Mouse (Mus musculus): Measurements from ENCODE around the gene Cldn34a. TPM values are rescaled to one million over a fixed set of nuclear protein-coding genes. Genes with fewer than 3 reads are reported as not detected.
"Not testable (repeated sequence)": the region's sequence is repeated elsewhere in the genome, so short reads cannot be mapped to it uniquely, and the experiment has no call there.

Gene Cldn34a
- total RNA-seq (2014; rRNA removed) (not detected in 2 replicates), polyA plus RNA-seq (2015; fragmentation: Nextera tagmentation; extraction: Ambion mirVana) (not detected in 2 replicates)

DNA sequence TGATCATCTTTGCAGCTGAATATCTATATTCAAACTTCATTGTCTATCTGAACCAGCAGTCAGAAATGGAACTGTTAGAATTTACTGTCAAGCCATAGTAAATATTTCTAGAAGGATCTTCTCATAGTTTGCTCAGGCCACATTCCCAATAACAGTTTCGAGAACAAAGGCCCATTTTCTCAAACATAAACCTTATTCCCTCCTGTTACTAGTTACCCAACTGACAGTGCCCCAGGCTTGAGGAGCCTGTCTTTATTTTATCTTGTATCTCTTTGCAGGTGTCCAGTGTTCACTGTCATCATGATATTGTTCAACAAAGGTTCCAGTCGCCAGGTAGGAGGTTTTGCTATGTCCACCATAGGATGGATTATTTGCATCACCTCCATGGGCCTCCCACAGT is at the start of gene Cldn34a:
Cldn34a (plus strand) TSS at position 301 of the 400 bp plus-strand sequence.
- H3K4me2 ChIP-seq (ENCODE audit: low read depth, low read length), result no peak within 1 kb of the TSS
- H3K27ac ChIP-seq, result no peak within 1 kb of the TSS
- no peak for TF ChIP-seq CTCF (IDR thresholded peaks at IDR 0.05; ENCODE audit: low read depth)
- no peaks in the 10 kb centered on the region for H3K36me3 ChIP-seq (ENCODE audit: insufficient read depth, low read length)
- WGBS, result 77% methylated on average over 2 of the region's 2 CpGs
- H3K27me3 ChIP-seq (ENCODE audit: insufficient read depth, low read length), result no peaks in the 10 kb centered on the region
- H3K9ac ChIP-seq (replicated peaks; ENCODE audit: low read length), result no peak within 1 kb of the TSS
- H3K4me3 ChIP-seq (ENCODE audit: low read length), result no peak within 1 kb of the TSS
- no peaks in the 10 kb centered on the region for H3K9me3 ChIP-seq (ENCODE audit: low read length)
- ATAC-seq (no peak), DNase-seq (ENCODE audit: low spot score) (no peak)
- no peaks in the 10 kb centered on the region for H3K4me1 ChIP-seq (ENCODE audit: insufficient read depth, low read length)

DNA sequence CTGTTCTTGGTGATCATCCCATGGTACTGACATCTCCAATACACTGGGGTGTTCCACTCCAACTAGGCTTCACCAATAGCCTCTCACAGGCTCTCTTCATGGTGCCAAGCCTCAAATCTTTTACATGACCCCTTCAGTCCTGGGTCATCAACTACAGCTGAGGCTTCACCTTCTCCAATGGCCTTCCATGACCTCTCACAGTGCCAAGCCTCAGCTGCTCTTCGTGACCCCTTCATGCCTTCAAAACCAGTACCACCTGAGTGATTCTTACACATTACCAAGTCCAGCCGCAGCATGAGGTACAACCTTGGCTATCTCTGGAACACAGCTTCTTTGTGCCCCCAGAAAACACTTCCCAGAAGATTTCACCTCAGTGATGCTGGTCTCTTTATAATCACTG is 44.5 kb upstream of the Cldn34a start:
- H3K27me3 ChIP-seq (ENCODE audit: insufficient read depth, low read length); H3K36me3 ChIP-seq (ENCODE audit: insufficient read depth, low read length); H3K4me2 ChIP-seq (ENCODE audit: low read depth, low read length); H3K4me1 ChIP-seq (ENCODE audit: insufficient read depth, low read length); H3K9ac ChIP-seq (replicated peaks; ENCODE audit: low read length); DNase-seq (ENCODE audit: low spot score); H3K9me3 ChIP-seq (ENCODE audit: low read length); ATAC-seq; H3K27ac ChIP-seq; H3K4me3 ChIP-seq (ENCODE audit: low read length): not testable (repeated sequence)
- WGBS, result 78% methylated on average over 2 of the region's 2 CpGs

DNA sequence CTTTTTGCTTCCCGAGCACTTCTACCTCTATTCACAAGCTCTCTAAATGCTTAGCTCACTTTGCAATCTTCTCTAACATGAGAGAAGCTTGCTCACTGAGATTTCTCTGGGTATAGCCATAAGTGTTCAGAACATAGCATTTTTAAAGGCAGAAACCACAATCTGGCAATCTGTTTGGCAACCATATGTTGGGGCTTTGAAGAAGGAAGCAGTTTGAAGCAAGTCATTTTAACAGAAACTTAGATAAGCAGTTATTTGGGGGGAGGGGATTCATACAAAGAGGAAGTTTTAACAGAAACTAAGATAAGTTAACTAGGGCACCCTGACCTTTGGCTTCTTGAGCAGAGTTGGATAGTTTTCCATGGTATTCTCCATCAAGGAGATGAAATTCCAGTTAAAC is 17.4 kb upstream of the Cldn34a start:
- no peaks in the 10 kb centered on the region for H3K9me3 ChIP-seq (ENCODE audit: low read length)
- DNase-seq (ENCODE audit: low spot score) (no peak), ATAC-seq (no peak)
- no peak overlapping the region for H3K4me2 ChIP-seq (ENCODE audit: low read depth, low read length)
- no peak overlapping the region for H3K27ac ChIP-seq
- no peak for TF ChIP-seq CTCF (IDR thresholded peaks at IDR 0.05; ENCODE audit: low read depth)
- no peak overlapping the region for H3K4me3 ChIP-seq (ENCODE audit: low read length)
- H3K27me3 ChIP-seq (ENCODE audit: insufficient read depth, low read length), result no peaks in the 10 kb centered on the region; the same call in 1 of the 2 replicates
- H3K36me3 ChIP-seq (ENCODE audit: insufficient read depth, low read length), result no peaks in the 10 kb centered on the region
- H3K4me1 ChIP-seq (ENCODE audit: insufficient read depth, low read length), result no peaks in the 10 kb centered on the region
- 93% methylated on average over 1 of the region's 1 CpGs for WGBS
- H3K9ac ChIP-seq (replicated peaks; ENCODE audit: low read length), result no peak overlapping the region

DNA sequence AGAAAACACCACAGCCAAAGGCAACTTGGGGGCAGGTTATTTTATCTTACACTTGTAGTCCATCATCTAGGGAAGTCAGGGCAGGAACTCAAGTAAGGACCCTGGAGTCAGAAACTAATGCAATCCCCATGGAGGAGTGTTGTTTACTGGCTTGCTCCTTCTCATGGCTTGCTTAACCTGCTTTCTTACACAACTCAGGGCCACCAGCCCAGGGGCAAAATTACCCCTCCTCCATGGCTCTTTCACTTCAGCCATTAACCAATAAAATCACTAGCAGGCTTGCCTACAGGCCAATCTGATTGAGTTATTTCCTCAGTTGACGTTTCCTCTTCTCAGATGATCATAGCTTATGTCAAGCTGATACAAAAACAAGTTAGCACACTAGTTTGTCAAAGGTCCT is 15.0 kb upstream of the Cldn34a start:
- DNase-seq (ENCODE audit: low spot score) (no peak), ATAC-seq (no peak)
- Histone ChIP-seq H3K27me3 (ENCODE audit: insufficient read depth, low read length) (no peaks in the 10 kb centered on the region; the same call in 1 of the 2 replicates), H3K4me3 (ENCODE audit: low read length) (no peak overlapping the region), H3K9me3 (ENCODE audit: low read length) (no peaks in the 10 kb centered on the region), H3K36me3 (ENCODE audit: insufficient read depth, low read length) (no peaks in the 10 kb centered on the region), H3K9ac (replicated peaks; ENCODE audit: low read length) (no peak overlapping the region), H3K4me2 (ENCODE audit: low read depth, low read length) (no peak overlapping the region), H3K27ac (no peak overlapping the region), H3K4me1 (ENCODE audit: insufficient read depth, low read length) (no peaks in the 10 kb centered on the region)
- WGBS, result 64% methylated on average over 1 of the region's 1 CpGs
- no peak for TF ChIP-seq CTCF (IDR thresholded peaks at IDR 0.05; ENCODE audit: low read depth)

DNA sequence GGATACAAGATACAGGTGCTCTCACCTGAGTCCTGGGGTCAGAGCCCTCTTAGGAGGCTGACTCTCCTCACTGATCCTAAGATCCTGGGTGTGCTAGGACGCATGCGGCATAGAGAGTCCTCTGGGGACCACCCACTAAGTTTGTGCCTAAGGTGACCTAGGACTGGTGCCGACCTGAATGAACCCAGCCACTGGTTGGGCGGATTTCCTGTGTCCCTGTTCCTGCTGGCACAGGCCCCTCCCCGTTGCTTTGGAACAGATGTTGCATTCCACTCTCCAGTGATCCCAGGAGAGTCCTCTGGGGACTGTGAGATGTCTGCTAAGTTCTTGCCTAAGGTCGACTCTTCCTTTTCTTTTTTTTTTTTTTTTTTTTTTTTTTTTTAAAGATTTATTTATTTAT is 5.7 kb upstream of the Cldn34a start:
- no peak for TF ChIP-seq CTCF (IDR thresholded peaks at IDR 0.05; ENCODE audit: low read depth)

More for the DNA sequence above, 5.7 kb upstream of the Cldn34a start:
- Histone ChIP-seq H3K4me3 (ENCODE audit: low read length) (no peak overlapping the region), H3K4me2 (ENCODE audit: low read depth, low read length) (no peak overlapping the region), H3K27ac (no peak overlapping the region), H3K36me3 (ENCODE audit: insufficient read depth, low read length) (no peaks in the 10 kb centered on the region), H3K9me3 (ENCODE audit: low read length) (no peaks in the 10 kb centered on the region), H3K9ac (replicated peaks; ENCODE audit: low read length) (no peak overlapping the region), H3K4me1 (ENCODE audit: insufficient read depth, low read length) (no peaks in the 10 kb centered on the region), H3K27me3 (ENCODE audit: insufficient read depth, low read length) (no peaks in the 10 kb centered on the region)
- ATAC-seq, result no peak
- no peak for DNase-seq (ENCODE audit: low spot score)
- WGBS, result 74% methylated on average over 6 of the region's 6 CpGs

Other genes with a start within 250 kb of the Cldn34a start
- 6.8 and 21.7 TPM in 2 replicates for gene Kantr, start 235.8 kb upstream of the Cldn34a start, total RNA-seq (2014; rRNA removed)
- 21.3 and 22.7 TPM in 2 replicates for gene Kantr, start 235.8 kb upstream of the Cldn34a start, polyA plus RNA-seq (2015; fragmentation: Nextera tagmentation; extraction: Ambion mirVana)
- gene Tspyl2, start 220.9 kb upstream of the Cldn34a start, total RNA-seq (2014; rRNA removed), result 21.3 and 27.4 TPM in 2 replicates
- 46.4 and 52.0 TPM in 2 replicates for gene Tspyl2, start 220.9 kb upstream of the Cldn34a start, polyA plus RNA-seq (2015; fragmentation: Nextera tagmentation; extraction: Ambion mirVana)
- 28.6 and 30.1 TPM in 2 replicates for gene Gpr173, start 194.6 kb upstream of the Cldn34a start, total RNA-seq (2014; rRNA removed)
- 5.4 and 6.8 TPM in 2 replicates for gene Gpr173, start 194.6 kb upstream of the Cldn34a start, polyA plus RNA-seq (2015; fragmentation: Nextera tagmentation; extraction: Ambion mirVana)
- gene Shroom2, start 206.1 kb downstream of the Cldn34a start, total RNA-seq (2014; rRNA removed), result 294 and 337 TPM in 2 replicates
- 114 and 120 TPM in 2 replicates for gene Shroom2, start 206.1 kb downstream of the Cldn34a start, polyA plus RNA-seq (2015; fragmentation: Nextera tagmentation; extraction: Ambion mirVana)
- gene Gpr143, start 218.6 kb downstream of the Cldn34a start, total RNA-seq (2014; rRNA removed), result 1.6 TPM in 1 of 2 replicates, not detected in the other
- 0.25 and 0.37 TPM in 2 replicates for gene Gpr143, start 218.6 kb downstream of the Cldn34a start, polyA plus RNA-seq (2015; fragmentation: Nextera tagmentation; extraction: Ambion mirVana)